Mouse (Mus musculus): ENCODE data around the gene 3425401B19Rik. TPM values are rescaled to one million over a fixed set of nuclear protein-coding genes. Genes with fewer than 3 reads are reported as not detected.

3425401B19Rik gene
- polyA plus RNA-seq, 1 experiment from 2014 or later, result 8.3 TPM

DNA sequence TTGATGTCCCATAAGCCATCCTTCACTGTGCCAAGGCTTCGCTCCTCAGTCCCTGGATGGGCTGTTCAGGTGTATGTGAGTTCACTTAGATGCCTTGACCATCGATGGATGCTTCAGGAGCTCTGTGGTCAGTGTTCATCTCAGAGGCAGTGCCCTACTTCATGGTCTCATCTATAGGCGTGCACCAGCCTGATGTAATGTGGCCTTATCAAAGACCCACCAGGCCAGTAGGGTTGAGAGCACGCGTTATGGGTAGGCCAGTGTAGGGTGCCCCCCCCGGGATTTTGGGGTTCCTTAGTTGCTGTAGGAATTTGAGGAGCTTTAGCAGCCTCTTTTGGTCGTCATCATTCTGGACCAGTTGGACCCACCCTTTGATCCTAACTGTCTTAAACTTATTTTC, 60.3 kb downstream of the 3425401B19Rik start:
- Histone ChIP-seq H3K9me3 (ENCODE audit: control insufficient read depth, low read length) (no peaks in the 10 kb centered on the region), H3K4me3 (ENCODE audit: control insufficient read depth in 1 of 2, insufficient read depth in 1 of 2, low read depth in 1 of 2, low read length in 2 of 2) (no peak overlapping the region), H3K4me1 (ENCODE audit: control insufficient read depth in 2 of 2, insufficient read depth in 2 of 2, low read length in 2 of 2) (peaks cover 0 to 3% of the 10 kb centered on the region in 2 experiments; a peak in 1 of 4 replicates), H3K36me3 (ENCODE audit: control insufficient read depth, insufficient read depth, low read length) (no peaks in the 10 kb centered on the region), H3K4me2 (ENCODE audit: low read length) (no peak overlapping the region), H3K27ac (replicated peaks in 1 of 2; ENCODE audit: control insufficient read depth in 1 of 2, insufficient read depth in 1 of 2, low read depth in 2 of 2, low read length in 2 of 2) (no peak overlapping the region), H3K27me3 (ENCODE audit: control insufficient read depth, insufficient read depth, low read length) (no peaks in the 10 kb centered on the region), H3K9ac (ENCODE audit: low read length) (no peak overlapping the region)
- WGBS, result 80% methylated on average over 7 of the region's 7 CpGs
- no peak for ATAC-seq (ENCODE audit: insufficient number of reproducible peaks, insufficient read depth, low FRiP score, low read depth)

DNA sequence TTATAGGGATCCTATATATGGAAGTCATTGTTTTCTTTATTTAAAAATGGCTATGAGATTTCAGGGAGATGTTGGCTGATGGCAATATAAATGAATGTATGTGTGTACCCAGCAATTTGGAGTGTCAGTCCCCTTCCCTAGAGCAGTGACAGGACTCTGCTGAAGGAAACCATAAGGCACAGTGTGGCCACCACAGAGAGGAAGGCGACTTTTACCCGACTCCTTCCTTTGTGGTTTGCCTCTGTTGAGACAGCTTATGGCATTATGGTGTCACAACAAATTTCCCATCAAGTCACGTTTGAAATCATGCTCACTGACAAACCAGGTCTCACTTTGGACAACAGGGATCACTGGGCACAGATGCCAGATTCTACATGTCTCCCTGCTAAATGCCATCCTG, 60.8 kb downstream of the 3425401B19Rik start:
- ATAC-seq (ENCODE audit: insufficient number of reproducible peaks, insufficient read depth, low FRiP score, low read depth), result no peak
- H3K4me3 ChIP-seq (ENCODE audit: control insufficient read depth in 1 of 2, insufficient read depth in 1 of 2, low read depth in 1 of 2, low read length in 2 of 2), result no peak overlapping the region
- H3K27ac ChIP-seq (replicated peaks in 1 of 2; ENCODE audit: control insufficient read depth in 1 of 2, insufficient read depth in 1 of 2, low read depth in 2 of 2, low read length in 2 of 2), result no peak overlapping the region
- H3K9ac ChIP-seq (ENCODE audit: low read length), result no peak overlapping the region
- peaks cover 0 to 3% of the 10 kb centered on the region in 2 experiments; a peak in 1 of 4 replicates for H3K4me1 ChIP-seq (ENCODE audit: control insufficient read depth in 2 of 2, insufficient read depth in 2 of 2, low read length in 2 of 2)
- H3K9me3 ChIP-seq (ENCODE audit: control insufficient read depth, low read length), result no peaks in the 10 kb centered on the region
- no peaks in the 10 kb centered on the region for H3K27me3 ChIP-seq (ENCODE audit: control insufficient read depth, insufficient read depth, low read length)
- no peak overlapping the region for H3K4me2 ChIP-seq (ENCODE audit: low read length)
- no peaks in the 10 kb centered on the region for H3K36me3 ChIP-seq (ENCODE audit: control insufficient read depth, insufficient read depth, low read length)
- WGBS, result 72% methylated on average over 3 of the region's 3 CpGs

DNA sequence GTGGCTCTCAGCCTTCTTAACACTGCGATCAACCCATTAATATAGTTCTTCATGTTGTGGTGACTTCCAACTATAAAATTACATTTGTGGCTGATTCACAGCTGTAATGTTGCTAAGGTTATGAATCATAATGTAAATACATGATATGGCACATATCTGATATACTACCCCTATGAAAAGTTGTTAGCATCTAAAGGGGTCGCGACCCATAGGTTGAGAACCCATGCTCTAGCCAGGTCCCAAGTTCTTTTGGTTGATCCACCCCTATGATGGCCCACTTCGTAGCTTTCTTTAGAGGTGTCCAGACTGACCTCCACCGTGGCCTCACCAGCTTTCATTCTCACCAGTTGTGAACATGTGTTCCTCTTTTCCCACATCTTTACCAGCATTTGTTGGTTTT, 67.8 kb downstream of the 3425401B19Rik start:
- Histone ChIP-seq H3K9me3 (ENCODE audit: control insufficient read depth, low read length) (no peaks in the 10 kb centered on the region), H3K36me3 (ENCODE audit: control insufficient read depth, insufficient read depth, low read length) (no peaks in the 10 kb centered on the region), H3K4me1 (ENCODE audit: control insufficient read depth in 2 of 2, insufficient read depth in 2 of 2, low read length in 2 of 2) (no peaks in the 10 kb centered on the region), H3K4me2 (ENCODE audit: low read length) (no peak overlapping the region), H3K9ac (ENCODE audit: low read length) (no peak overlapping the region), H3K4me3 (ENCODE audit: control insufficient read depth in 1 of 2, insufficient read depth in 1 of 2, low read depth in 1 of 2, low read length in 2 of 2) (no peak overlapping the region), H3K27me3 (ENCODE audit: control insufficient read depth, insufficient read depth, low read length) (no peaks in the 10 kb centered on the region), H3K27ac (replicated peaks in 1 of 2; ENCODE audit: control insufficient read depth in 1 of 2, insufficient read depth in 1 of 2, low read depth in 2 of 2, low read length in 2 of 2) (no peak overlapping the region)
- no peak for ATAC-seq (ENCODE audit: insufficient number of reproducible peaks, insufficient read depth, low FRiP score, low read depth)
- 84% methylated on average over 5 of the region's 5 CpGs for WGBS

DNA sequence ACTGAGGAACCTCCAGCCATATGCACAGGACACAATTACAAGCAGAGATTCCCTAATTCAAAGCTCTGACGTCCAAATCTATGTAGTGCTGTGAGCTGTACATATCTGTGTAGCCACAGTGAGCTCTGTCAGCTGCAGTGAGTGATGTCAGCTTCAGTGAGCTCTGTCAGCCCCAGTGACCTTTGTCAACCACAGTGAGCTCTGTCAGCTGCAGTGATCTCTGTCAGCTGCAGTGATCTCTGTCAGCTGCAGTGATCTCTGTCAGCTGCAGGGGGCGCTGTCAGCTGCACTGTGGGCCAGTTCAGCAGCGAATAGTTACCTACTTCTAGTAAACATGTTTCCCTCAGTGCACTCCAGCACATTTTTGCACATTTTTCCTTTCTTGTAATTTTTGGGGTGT, 75.7 kb downstream of the 3425401B19Rik start:
- H3K27me3 ChIP-seq (ENCODE audit: control insufficient read depth, insufficient read depth, low read length), result peaks cover 30% of the 10 kb centered on the region
- no peak overlapping the region for H3K4me2 ChIP-seq (ENCODE audit: low read length)
- ATAC-seq (ENCODE audit: insufficient number of reproducible peaks, insufficient read depth, low FRiP score, low read depth), result no peak
- no peak overlapping the region for H3K27ac ChIP-seq (replicated peaks in 1 of 2; ENCODE audit: control insufficient read depth in 1 of 2, insufficient read depth in 1 of 2, low read depth in 2 of 2, low read length in 2 of 2)
- H3K4me3 ChIP-seq (ENCODE audit: control insufficient read depth in 1 of 2, insufficient read depth in 1 of 2, low read depth in 1 of 2, low read length in 2 of 2), result no peak overlapping the region
- no peak overlapping the region for H3K9ac ChIP-seq (ENCODE audit: low read length)
- WGBS, result 16% methylated on average over 3 of the region's 3 CpGs
- H3K9me3 ChIP-seq (ENCODE audit: control insufficient read depth, low read length), result no peaks in the 10 kb centered on the region
- H3K36me3 ChIP-seq (ENCODE audit: control insufficient read depth, insufficient read depth, low read length), result no peaks in the 10 kb centered on the region
- H3K4me1 ChIP-seq (ENCODE audit: control insufficient read depth in 2 of 2, insufficient read depth in 2 of 2, low read length in 2 of 2), result no peaks in the 10 kb centered on the region

Other genes starting within 250 kb of the 3425401B19Rik start
- 0.11 and 0.82 TPM in 2 replicates for gene Slc18a3, start 220.4 kb downstream of the 3425401B19Rik start, polyA plus RNA-seq (2014; fragmentation: Nextera tagmentation; extraction: Ambion mirVana)
- gene Chat, start 219.3 kb downstream of the 3425401B19Rik start, polyA plus RNA-seq (2014; fragmentation: Nextera tagmentation; extraction: Ambion mirVana), result 0.08 TPM in 1 of 2 replicates, not detected in the other
- gene Ercc6, start 171.8 kb downstream of the 3425401B19Rik start, polyA plus RNA-seq (2014; fragmentation: Nextera tagmentation; extraction: Ambion mirVana), result 7.9 and 9.0 TPM in 2 replicates
- 0.07 and 0.19 TPM in 2 replicates for gene Prrxl1, start 85.9 kb downstream of the 3425401B19Rik start, polyA plus RNA-seq (2014; fragmentation: Nextera tagmentation; extraction: Ambion mirVana)
- gene Tmem273, start 100.7 kb upstream of the 3425401B19Rik start, polyA plus RNA-seq (2014; fragmentation: Nextera tagmentation; extraction: Ambion mirVana), result 0.53 and 0.84 TPM in 2 replicates
- 0.19 TPM in 1 of 2 replicates, not detected in the other for gene Fam170b, start 148.7 kb upstream of the 3425401B19Rik start, polyA plus RNA-seq (2014; fragmentation: Nextera tagmentation; extraction: Ambion mirVana)
- gene Vstm4, start 171.5 kb upstream of the 3425401B19Rik start, polyA plus RNA-seq (2014; fragmentation: Nextera tagmentation; extraction: Ambion mirVana), result 20.3 and 21.9 TPM in 2 replicates